Mouse (Mus musculus): ENCODE results near the gene Otop2. TPM values are rescaled to one million over a fixed set of nuclear protein-coding genes. Genes with fewer than 3 reads are reported as not detected.
A peak's percentile ranks its signal among the peaks of the same experiment; 100 is the strongest.

The Otop2 gene
- polyA plus RNA-seq, 1 experiment from 2014 or later, result 0.20 TPM

- Histone ChIP-seq H3K27me3 (peaks cover 52% of the 10 kb centered on the region), H3K4me2 (no peak overlapping the region), H3K9ac (no peak overlapping the region), H3K27ac (no peak overlapping the region), H3K36me3 (peaks cover 21% of the 10 kb centered on the region), H3K9me3 (no peaks in the 10 kb centered on the region), H3K4me1 (peaks cover 19% of the 10 kb centered on the region), H3K4me3 (no peak overlapping the region)
- WGBS, result 89% methylated on average over 27 of the region's 27 CpGs
- no peak for ATAC-seq (ENCODE audit: insufficient number of reproducible peaks, insufficient read depth, low FRiP score, low TSS enrichment, low read depth)
Observed at GRCm38 (mm10) chr11:115269330-115270066, 37.5 kb upstream of the Otop2 start.

- Histone ChIP-seq H3K4me2 (no peak overlapping the region), H3K27me3 (peaks cover 44% of the 10 kb centered on the region), H3K9me3 (no peaks in the 10 kb centered on the region), H3K36me3 (peaks cover 21% of the 10 kb centered on the region), H3K27ac (no peak overlapping the region), H3K4me3 (no peak overlapping the region), H3K9ac (no peak overlapping the region), H3K4me1 (peaks cover 16% of the 10 kb centered on the region)
- WGBS, result 27% methylated on average over 19 of the region's 19 CpGs
- ATAC-seq (ENCODE audit: insufficient number of reproducible peaks, insufficient read depth, low FRiP score, low TSS enrichment, low read depth), result peak; percentile 21; the same call in 1 of the 2 replicates
Observed at GRCm38 (mm10) chr11:115270148-115270861, 36.7 kb upstream of the Otop2 start.

- H3K4me1 ChIP-seq, result peaks cover 21% of the 10 kb centered on the region
- WGBS, result 77% methylated on average over 9 of the region's 9 CpGs
- no peak overlapping the region for H3K9ac ChIP-seq
- H3K4me3 ChIP-seq, result no peak overlapping the region
- no peaks in the 10 kb centered on the region for H3K9me3 ChIP-seq
- no peak overlapping the region for H3K4me2 ChIP-seq
- H3K27ac ChIP-seq, result no peak overlapping the region
- H3K36me3 ChIP-seq, result peaks cover 21% of the 10 kb centered on the region
- peaks cover 37% of the 10 kb centered on the region for H3K27me3 ChIP-seq
- ATAC-seq (ENCODE audit: insufficient number of reproducible peaks, insufficient read depth, low FRiP score, low TSS enrichment, low read depth), result no peak
Observed at GRCm38 (mm10) chr11:115271052-115271451, 35.9 kb upstream of the Otop2 start.

GRCm38 (mm10) chr11:115271481-115271880, 35.5 kb upstream of the Otop2 start:
- peaks cover 33% of the 10 kb centered on the region for H3K27me3 ChIP-seq
- no peak for ATAC-seq (ENCODE audit: insufficient number of reproducible peaks, insufficient read depth, low FRiP score, low TSS enrichment, low read depth)
- no peak overlapping the region for H3K4me3 ChIP-seq
- no peak overlapping the region for H3K27ac ChIP-seq
- H3K36me3 ChIP-seq, result peaks cover 21% of the 10 kb centered on the region
- H3K9ac ChIP-seq, result no peak overlapping the region
- no peak overlapping the region for H3K4me2 ChIP-seq
- no peaks in the 10 kb centered on the region for H3K9me3 ChIP-seq
- 70% methylated on average over 10 of the region's 10 CpGs for WGBS
- peaks cover 20% of the 10 kb centered on the region for H3K4me1 ChIP-seq

GRCm38 (mm10) chr11:115272894-115273498, 34.0 kb upstream of the Otop2 start:
- peaks cover 20% of the 10 kb centered on the region for H3K36me3 ChIP-seq
- ATAC-seq (ENCODE audit: insufficient number of reproducible peaks, insufficient read depth, low FRiP score, low TSS enrichment, low read depth), result no peak
- H3K27ac ChIP-seq, result no peak overlapping the region
- no peak overlapping the region for H3K9ac ChIP-seq
- no peak overlapping the region for H3K4me3 ChIP-seq
- no peak overlapping the region for H3K4me2 ChIP-seq
- H3K27me3 ChIP-seq, result peaks cover 17% of the 10 kb centered on the region
- no peaks in the 10 kb centered on the region for H3K9me3 ChIP-seq
- 83% methylated on average over 10 of the region's 10 CpGs for WGBS
- peaks cover 16% of the 10 kb centered on the region for H3K4me1 ChIP-seq

GRCm38 (mm10) chr11:115273735-115274134, 33.2 kb upstream of the Otop2 start:
- Histone ChIP-seq H3K27ac (no peak overlapping the region), H3K36me3 (peaks cover 13% of the 10 kb centered on the region), H3K9ac (no peak overlapping the region), H3K27me3 (peaks cover 10% of the 10 kb centered on the region), H3K4me2 (no peak overlapping the region), H3K9me3 (no peaks in the 10 kb centered on the region), H3K4me3 (no peak overlapping the region), H3K4me1 (peaks cover 18% of the 10 kb centered on the region)
- no peak for ATAC-seq (ENCODE audit: insufficient number of reproducible peaks, insufficient read depth, low FRiP score, low TSS enrichment, low read depth)
- 50% methylated on average over 7 of the region's 7 CpGs for WGBS

- H3K9me3 ChIP-seq, result no peaks in the 10 kb centered on the region
- peaks cover 6% of the 10 kb centered on the region for H3K27me3 ChIP-seq
- no peak for ATAC-seq (ENCODE audit: insufficient number of reproducible peaks, insufficient read depth, low FRiP score, low TSS enrichment, low read depth)
- no peak overlapping the region for H3K9ac ChIP-seq
- peaks cover 18% of the 10 kb centered on the region for H3K4me1 ChIP-seq
- H3K27ac ChIP-seq, result no peak overlapping the region
- no peak overlapping the region for H3K4me3 ChIP-seq
- H3K36me3 ChIP-seq, result peaks cover 8% of the 10 kb centered on the region
- 86% methylated on average over 7 of the region's 7 CpGs for WGBS
- no peak overlapping the region for H3K4me2 ChIP-seq
Observed at GRCm38 (mm10) chr11:115274178-115274577, 32.8 kb upstream of the Otop2 start.

- no peak overlapping the region for H3K4me2 ChIP-seq
- no peaks in the 10 kb centered on the region for H3K27me3 ChIP-seq
- H3K9ac ChIP-seq, result no peak overlapping the region
- 83% methylated on average over 6 of the region's 6 CpGs for WGBS
- H3K36me3 ChIP-seq, result peaks cover 4% of the 10 kb centered on the region; the same call in 1 of the 2 replicates
- no peak overlapping the region for H3K27ac ChIP-seq
- no peak overlapping the region for H3K4me3 ChIP-seq
- H3K9me3 ChIP-seq, result no peaks in the 10 kb centered on the region
- peaks cover 18% of the 10 kb centered on the region for H3K4me1 ChIP-seq
- ATAC-seq (ENCODE audit: insufficient number of reproducible peaks, insufficient read depth, low FRiP score, low TSS enrichment, low read depth), result no peak
Observed at GRCm38 (mm10) chr11:115274771-115275170, 32.2 kb upstream of the Otop2 start.

- H3K4me3 ChIP-seq, result no peak overlapping the region
- no peaks in the 10 kb centered on the region for H3K27me3 ChIP-seq
- H3K4me2 ChIP-seq, result peak overlapping the region; percentile 87
- 88% methylated on average over 6 of the region's 6 CpGs for WGBS
- no peak overlapping the region for H3K9ac ChIP-seq
- H3K27ac ChIP-seq, result no peak overlapping the region
- peaks cover 18% of the 10 kb centered on the region for H3K4me1 ChIP-seq
- peaks cover 4% of the 10 kb centered on the region; the same call in 1 of the 2 replicates for H3K36me3 ChIP-seq
- ATAC-seq (ENCODE audit: insufficient number of reproducible peaks, insufficient read depth, low FRiP score, low TSS enrichment, low read depth), result no peak
- no peaks in the 10 kb centered on the region for H3K9me3 ChIP-seq
Observed at GRCm38 (mm10) chr11:115275509-115275908, 31.5 kb upstream of the Otop2 start.

- ATAC-seq (ENCODE audit: insufficient number of reproducible peaks, insufficient read depth, low FRiP score, low TSS enrichment, low read depth), result no peak
- Histone ChIP-seq H3K27ac (no peak overlapping the region), H3K4me3 (peak overlapping the region; percentile 70), H3K27me3 (no peaks in the 10 kb centered on the region), H3K4me2 (peak overlapping the region; percentile 87), H3K4me1 (peaks cover 18% of the 10 kb centered on the region), H3K9ac (peak overlapping the region; percentile 84), H3K36me3 (peaks cover 1% of the 10 kb centered on the region; the same call in 1 of the 2 replicates), H3K9me3 (no peaks in the 10 kb centered on the region)
- WGBS, result 65% methylated on average over 3 of the region's 3 CpGs
Observed at GRCm38 (mm10) chr11:115275954-115276353, 31.0 kb upstream of the Otop2 start.

- Histone ChIP-seq H3K9me3 (no peaks in the 10 kb centered on the region), H3K27me3 (no peaks in the 10 kb centered on the region), H3K4me1 (peaks cover 18% of the 10 kb centered on the region), H3K4me3 (peak within 1 kb of the TSS; percentile 70), H3K4me2 (peak within 1 kb of the TSS; percentile 87), H3K27ac (peak within 1 kb of the TSS; percentile 81), H3K9ac (peak within 1 kb of the TSS; percentile 84), H3K36me3 (no peaks in the 10 kb centered on the region)
- under 1% methylated on average over 42 of the region's 42 CpGs for WGBS
- peak; percentile 93 for ATAC-seq (ENCODE audit: insufficient number of reproducible peaks, insufficient read depth, low FRiP score, low TSS enrichment, low read depth)
Observed at GRCm38 (mm10) chr11:115276780-115277603, 30.0 kb upstream of the Otop2 start, which contains the start of gene Fdxr. TSS of gene Fdxr (minus strand) at chr11:115277050.
